Mouse (Mus musculus): ENCODE measurements around the gene Tsen2. TPM values are rescaled to one million over a fixed set of nuclear protein-coding genes. Genes with fewer than 3 reads are reported as not detected.

The Tsen2 gene
- polyA plus RNA-seq, 1 experiment from 2014 or later: 33.0 TPM

DNA sequence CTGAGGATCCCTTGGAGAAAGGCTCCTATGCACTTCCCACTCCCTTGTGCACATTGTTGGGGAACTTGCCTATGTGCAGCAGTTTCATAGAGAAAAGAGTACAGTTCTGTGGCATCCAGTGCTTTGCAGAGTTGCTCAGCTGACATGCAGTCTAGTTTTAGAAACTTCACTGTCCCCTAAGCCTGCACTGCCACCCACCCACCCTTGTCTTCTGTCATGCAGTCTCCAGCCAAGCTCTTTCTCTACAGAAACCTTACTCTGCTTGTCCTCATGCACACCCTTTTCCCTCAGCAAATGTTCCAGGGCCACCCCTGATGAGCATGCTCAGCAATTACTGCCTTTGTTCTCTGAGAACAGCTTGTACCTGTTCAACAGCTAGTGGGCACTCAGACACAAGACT lies 69.3 kb downstream of the Tsen2 start:
- Histone ChIP-seq H3K4me3 (no peak overlapping the region), H3K36me3 (replicated peaks) (peaks cover 97% of the 10 kb centered on the region), H3K4me1 (no peaks in the 10 kb centered on the region), H3K27ac (replicated peaks) (no peak overlapping the region), H3K27me3 (replicated peaks; ENCODE audit: low read depth, poor library complexity, severe bottlenecking) (no peaks in the 10 kb centered on the region), H3K9me3 (no peaks in the 10 kb centered on the region)
- no peak for DNase-seq (ENCODE audit: low spot score)

DNA sequence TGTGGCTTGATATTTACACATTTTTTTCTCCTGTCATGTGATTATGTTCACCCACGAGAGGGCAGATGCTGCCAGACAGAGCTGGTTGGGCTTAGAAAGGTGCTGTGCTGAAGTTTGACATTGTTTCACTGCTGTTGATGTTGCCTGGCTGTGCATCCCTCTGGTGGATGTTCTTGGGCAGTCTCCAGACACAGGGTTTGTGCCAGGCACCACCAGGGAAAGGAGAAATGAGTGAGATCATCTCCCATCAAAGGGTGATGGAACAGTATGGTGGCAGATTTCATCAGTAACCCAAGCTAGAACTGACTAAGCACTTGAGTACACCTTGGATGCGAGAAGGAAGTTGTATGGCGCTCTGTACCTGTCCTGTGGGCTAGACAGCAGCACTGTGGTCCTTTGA lies 71.5 kb downstream of the Tsen2 start:
- no peak for DNase-seq (ENCODE audit: low spot score)
- Histone ChIP-seq H3K4me3 (no peak overlapping the region), H3K36me3 (replicated peaks) (peaks cover 100% of the 10 kb centered on the region), H3K9me3 (no peaks in the 10 kb centered on the region), H3K27ac (replicated peaks) (no peak overlapping the region), H3K27me3 (replicated peaks; ENCODE audit: low read depth, poor library complexity, severe bottlenecking) (no peaks in the 10 kb centered on the region), H3K4me1 (no peaks in the 10 kb centered on the region)
- 90% methylated on average over 3 of the region's 3 CpGs for WGBS

DNA sequence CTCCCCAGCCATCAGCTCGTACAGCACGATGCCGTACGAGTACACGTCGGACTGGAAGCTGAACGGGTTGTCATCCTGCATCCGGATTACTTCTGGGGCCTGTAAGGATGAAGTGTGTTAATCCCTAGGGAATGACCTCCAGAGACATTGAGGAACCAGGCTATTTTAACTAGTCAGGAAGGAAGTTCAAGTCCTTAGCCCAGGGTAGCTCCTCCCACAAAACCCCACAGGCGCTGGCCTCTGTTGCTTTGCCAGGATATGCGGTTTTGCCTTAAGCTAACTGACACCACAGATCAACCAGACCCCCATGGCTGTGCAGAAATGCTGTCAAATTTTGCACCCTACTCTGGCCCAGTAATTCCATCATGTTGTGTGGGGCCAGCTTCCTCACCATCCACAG lies 75.4 kb downstream of the Tsen2 start:
- WGBS: 86% methylated on average over 10 of the region's 10 CpGs
- Histone ChIP-seq H3K27me3 (replicated peaks; ENCODE audit: low read depth, poor library complexity, severe bottlenecking) (no peaks in the 10 kb centered on the region), H3K36me3 (replicated peaks) (peaks cover 100% of the 10 kb centered on the region), H3K27ac (replicated peaks) (no peak overlapping the region), H3K4me3 (no peak overlapping the region), H3K9me3 (no peaks in the 10 kb centered on the region), H3K4me1 (no peaks in the 10 kb centered on the region)
- no peak for DNase-seq (ENCODE audit: low spot score)

DNA sequence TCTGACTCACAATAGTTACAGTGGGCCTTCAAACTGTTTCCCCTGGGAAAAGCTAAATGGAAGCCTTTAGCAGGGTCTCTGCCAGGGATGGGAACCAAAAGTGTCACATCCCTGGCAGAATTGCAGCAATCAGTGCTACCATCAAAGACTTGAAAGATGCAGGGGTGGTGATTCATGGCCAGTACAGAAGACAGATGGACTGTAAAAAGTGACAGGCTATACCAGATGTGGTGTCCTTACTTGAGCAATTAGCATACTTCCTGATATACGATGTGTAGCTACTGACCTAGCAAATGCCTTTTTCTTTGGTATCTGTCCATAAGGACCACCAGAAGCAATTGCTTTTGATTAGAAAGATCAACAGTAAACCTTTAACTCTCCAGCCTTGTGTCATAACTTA lies 76.5 kb downstream of the Tsen2 start:
- no peak for DNase-seq (ENCODE audit: low spot score)
- H3K4me3 ChIP-seq: no peak overlapping the region
- H3K27ac ChIP-seq (replicated peaks): no peak overlapping the region
- no peaks in the 10 kb centered on the region for H3K9me3 ChIP-seq
- 79% methylated on average over 1 of the region's 1 CpGs for WGBS
- no peaks in the 10 kb centered on the region for H3K27me3 ChIP-seq (replicated peaks; ENCODE audit: low read depth, poor library complexity, severe bottlenecking)
- H3K36me3 ChIP-seq (replicated peaks): peaks cover 100% of the 10 kb centered on the region
- no peaks in the 10 kb centered on the region for H3K4me1 ChIP-seq

DNA sequence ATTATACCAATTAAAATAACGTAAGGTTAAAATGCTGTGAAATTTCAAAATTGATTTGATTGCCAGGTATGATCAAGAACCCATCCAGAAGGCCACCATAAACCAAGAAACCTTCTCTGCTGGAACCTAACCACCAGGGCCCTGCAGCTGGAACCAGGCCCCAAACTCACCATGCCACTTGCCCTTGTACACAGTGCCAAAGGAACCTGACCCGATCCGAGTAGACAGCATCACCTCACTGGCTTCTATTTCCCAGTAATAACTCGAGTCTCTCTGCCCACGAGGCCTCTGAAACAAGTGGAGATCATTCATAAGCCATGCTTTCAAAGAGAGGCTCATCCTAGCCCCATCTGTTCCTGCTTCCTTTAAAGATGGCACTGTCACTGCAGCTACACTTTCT lies 81.7 kb downstream of the Tsen2 start:
- H3K4me1 ChIP-seq: no peaks in the 10 kb centered on the region
- H3K4me3 ChIP-seq: no peak overlapping the region
- no peaks in the 10 kb centered on the region for H3K9me3 ChIP-seq
- H3K27me3 ChIP-seq (replicated peaks; ENCODE audit: low read depth, poor library complexity, severe bottlenecking): no peaks in the 10 kb centered on the region
- 91% methylated on average over 5 of the region's 5 CpGs for WGBS
- no peak overlapping the region for H3K27ac ChIP-seq (replicated peaks)
- no peak for DNase-seq (ENCODE audit: low spot score)
- H3K36me3 ChIP-seq (replicated peaks): peaks cover 100% of the 10 kb centered on the region

Other genes starting within 250 kb of the Tsen2 start
- 0.16 and 0.30 TPM in 2 replicates for gene Pparg, start 183.7 kb upstream of the Tsen2 start, polyA plus RNA-seq (2016; fragmentation: Nextera tagmentation; extraction: Ambion mirVana)
- 0.21 and 0.29 TPM in 2 replicates for gene Mkrn2os, start 47.9 kb downstream of the Tsen2 start, polyA plus RNA-seq (2016; fragmentation: Nextera tagmentation; extraction: Ambion mirVana)
- 27.5 and 30.7 TPM in 2 replicates for gene Mkrn2, start 57.2 kb downstream of the Tsen2 start, polyA plus RNA-seq (2016; fragmentation: Nextera tagmentation; extraction: Ambion mirVana)
- gene Raf1, start 132.0 kb downstream of the Tsen2 start, polyA plus RNA-seq (2016; fragmentation: Nextera tagmentation; extraction: Ambion mirVana): 123 and 126 TPM in 2 replicates
- gene Tmem40, start 217.7 kb downstream of the Tsen2 start, polyA plus RNA-seq (2016; fragmentation: Nextera tagmentation; extraction: Ambion mirVana): 1.1 and 1.6 TPM in 2 replicates
- 68.9 and 71.8 TPM in 2 replicates for gene Cand2, start 229.9 kb downstream of the Tsen2 start, polyA plus RNA-seq (2016; fragmentation: Nextera tagmentation; extraction: Ambion mirVana)